Mouse (Mus musculus) natural killer cell, adult 2 months (primary cell): ENCODE measurements at regions not wholly inside any gene's neighbourhood (a gene's known extent, or its start where the extent isn't known, plus 50 kb on each side); places are given as distances from the start of the nearest gene placed in this dataset.
A peak's percentile ranks its signal among the peaks of the same experiment; 100 is the strongest.
"Not testable (repeated sequence)": the region's sequence is repeated elsewhere in the genome, so short reads cannot be mapped to it uniquely, and the experiment has no call there.

Experiments
- DNase-seq, 2 experiments: peaks; one replicate each; pipeline ENCODE4 v3.0.0; 2022; ENCODE audit warnings: low spot score in 2 of 2

DNA sequence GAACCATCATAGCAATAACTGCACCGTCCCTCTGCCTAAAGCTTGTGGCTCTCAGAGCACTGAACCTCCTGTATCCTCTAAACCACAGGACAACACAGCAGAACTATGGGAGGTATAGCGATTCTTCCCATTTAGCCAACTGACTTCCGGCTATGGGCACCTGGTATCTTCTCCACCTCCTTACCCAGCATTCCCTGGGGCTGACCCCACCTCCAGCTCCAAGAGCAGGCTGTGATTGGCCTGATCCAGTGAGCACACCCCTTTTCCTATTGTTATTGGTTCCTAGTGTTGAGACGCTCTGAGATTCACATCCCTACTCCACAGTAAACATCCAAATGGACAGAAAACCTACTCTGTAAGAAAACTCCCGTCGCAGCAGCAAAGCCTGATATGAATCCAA is 236.7 kb downstream of the Prex1 start:
- DNase-seq, result no peak

GRCm38 (mm10) chr2:166475624-166476023 is 238.0 kb downstream of the Prex1 start:
- DNase-seq, result no peak

DNA sequence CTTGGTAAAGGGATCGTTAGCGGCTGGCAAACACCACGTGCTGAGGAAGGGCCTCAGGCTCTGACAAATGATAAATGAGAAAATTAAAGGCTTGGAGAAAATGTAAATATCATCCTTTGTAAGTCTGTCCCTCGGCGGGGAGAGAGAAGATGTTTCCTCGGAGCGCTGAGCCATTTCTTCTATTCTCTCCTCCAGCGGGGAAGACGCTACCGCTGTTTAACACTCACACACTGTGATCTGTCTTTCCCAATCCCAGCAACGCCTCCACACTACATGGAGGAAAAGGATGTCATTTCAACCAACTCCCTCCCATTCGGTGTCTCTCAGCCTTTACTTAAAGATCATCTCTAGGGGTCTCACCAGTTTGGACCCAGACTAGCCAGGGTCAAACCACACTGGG is 239.0 kb downstream of the Prex1 start:
- no peak for DNase-seq

GRCm38 (mm10) chr2:166471257-166471753 is 242.3 kb downstream of the Prex1 start:
- peak in 1 of 2 experiments; percentile 29 for DNase-seq

DNA sequence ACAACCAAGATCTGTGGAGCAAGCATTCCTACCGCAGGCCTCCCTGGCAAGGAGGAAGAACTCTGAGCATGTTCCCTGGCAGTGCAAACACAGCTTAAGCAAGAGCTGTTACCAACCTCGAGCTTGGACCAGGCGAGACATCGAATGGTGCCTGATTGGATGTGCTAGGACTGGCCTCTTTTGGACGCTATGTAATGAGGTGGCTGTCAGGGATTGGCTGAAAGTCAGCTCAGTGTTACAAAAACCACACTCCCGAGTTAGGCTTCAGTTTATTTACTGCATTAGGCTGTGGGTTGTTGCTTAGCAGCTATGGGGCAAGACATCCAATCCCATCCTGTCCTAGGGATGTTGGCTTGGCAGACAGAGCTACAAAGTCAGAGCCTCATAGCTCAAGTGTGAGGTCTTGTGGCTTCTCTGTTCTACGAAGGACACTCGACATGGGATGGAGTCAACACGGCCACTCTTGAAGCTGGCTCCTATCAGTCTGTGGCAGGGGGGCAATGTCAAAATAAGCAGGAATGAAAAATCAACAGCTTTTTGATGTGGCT is 244.5 kb downstream of the Prex1 start:
- peak; percentile 36 to 64 for DNase-seq

DNA sequence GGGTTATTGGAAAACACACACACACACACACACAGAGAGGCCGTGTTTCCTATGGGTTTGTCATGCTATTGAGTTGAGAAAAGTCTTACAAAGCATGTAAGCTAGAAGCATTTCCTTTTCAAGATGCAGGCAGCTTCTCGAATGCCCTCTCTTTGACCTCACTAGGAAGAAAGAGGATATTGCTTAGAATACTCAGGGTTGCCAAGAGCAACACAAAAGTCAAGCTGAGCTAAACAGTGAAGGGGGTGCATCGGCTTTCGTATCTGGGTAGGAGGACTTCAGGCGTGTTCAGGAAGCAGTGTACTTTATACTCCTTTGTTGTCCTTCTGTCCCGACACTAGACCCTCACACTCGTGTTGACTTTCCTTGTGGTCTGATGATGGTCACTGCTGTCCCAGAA is 246.5 kb downstream of the Prex1 start:
- DNase-seq, result peak; percentile 31 to 44

- DNase-seq, result no peak
Observed at GRCm38 (mm10) chr2:166465531-166465930, 248.1 kb downstream of the Prex1 start.

DNA sequence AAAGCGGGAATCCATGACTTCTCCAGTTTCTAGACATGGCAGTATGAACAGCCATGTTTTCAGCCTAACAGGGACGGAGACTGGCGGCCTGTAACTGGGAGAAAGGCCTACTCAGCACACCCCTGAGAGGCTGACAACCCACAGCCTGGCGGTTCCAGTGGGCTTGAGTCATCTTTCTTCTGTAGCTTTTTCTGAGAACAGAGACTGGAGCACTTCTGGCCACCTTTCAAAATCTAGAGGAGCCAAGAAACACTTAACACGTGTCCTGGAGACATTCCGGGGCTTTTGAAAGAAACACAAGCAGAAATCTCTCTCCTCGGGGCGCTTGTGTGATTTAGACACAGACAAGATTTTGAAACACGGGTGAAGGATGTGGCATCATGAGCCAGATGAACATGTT is 250.1 kb downstream of the Prex1 start:
- no peak for DNase-seq

DNA sequence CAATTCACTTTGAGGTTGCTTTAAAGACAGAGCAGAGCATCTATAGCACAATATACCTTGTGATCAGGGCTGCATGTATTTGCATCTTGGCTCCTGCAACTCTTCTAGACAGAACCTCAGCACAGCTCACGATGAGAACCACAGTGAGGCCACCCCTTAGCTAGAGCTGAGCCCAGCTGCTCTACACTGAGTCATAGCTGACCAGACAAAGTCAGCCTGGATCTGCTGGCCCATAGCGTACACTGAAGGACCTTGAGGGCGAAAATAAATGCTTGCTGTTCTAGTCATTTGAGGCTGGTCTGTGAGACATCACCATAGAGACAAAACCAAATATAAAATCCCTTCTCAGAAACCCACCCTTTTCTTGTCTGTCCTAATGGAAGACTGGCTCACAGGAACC is 251.7 kb downstream of the Prex1 start:
- no peak for DNase-seq

- DNase-seq, result no peak
Observed at GRCm38 (mm10) chr2:166461103-166461502, 252.5 kb downstream of the Prex1 start.

GRCm38 (mm10) chr2:166459955-166460354 is 253.7 kb downstream of the Prex1 start:
- peak in 1 of 2 experiments; percentile 25 for DNase-seq

DNA sequence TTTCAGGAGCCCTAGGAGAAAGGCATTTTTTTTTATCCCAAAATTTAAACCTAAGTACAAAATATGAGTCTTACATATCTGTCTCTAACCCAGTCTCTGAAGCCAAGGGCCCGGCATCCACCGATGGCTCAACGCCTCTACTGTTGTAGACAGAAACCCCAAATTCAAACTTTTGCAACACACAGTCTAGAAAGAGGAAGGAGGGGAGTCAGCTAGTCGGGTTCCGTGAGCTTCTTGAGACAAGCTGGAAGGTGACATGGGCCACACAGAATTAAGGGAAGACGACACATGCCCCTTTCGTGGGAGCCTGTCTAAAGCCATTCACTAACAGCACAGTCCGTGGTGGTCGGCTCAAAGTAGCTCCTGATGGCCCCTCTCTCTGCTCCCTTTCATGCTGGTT is 254.7 kb downstream of the Prex1 start:
- DNase-seq, result no peak

- DNase-seq, result peak; percentile 46 to 53
Observed at GRCm38 (mm10) chr2:166457381-166458172, 256.1 kb downstream of the Prex1 start.

DNA sequence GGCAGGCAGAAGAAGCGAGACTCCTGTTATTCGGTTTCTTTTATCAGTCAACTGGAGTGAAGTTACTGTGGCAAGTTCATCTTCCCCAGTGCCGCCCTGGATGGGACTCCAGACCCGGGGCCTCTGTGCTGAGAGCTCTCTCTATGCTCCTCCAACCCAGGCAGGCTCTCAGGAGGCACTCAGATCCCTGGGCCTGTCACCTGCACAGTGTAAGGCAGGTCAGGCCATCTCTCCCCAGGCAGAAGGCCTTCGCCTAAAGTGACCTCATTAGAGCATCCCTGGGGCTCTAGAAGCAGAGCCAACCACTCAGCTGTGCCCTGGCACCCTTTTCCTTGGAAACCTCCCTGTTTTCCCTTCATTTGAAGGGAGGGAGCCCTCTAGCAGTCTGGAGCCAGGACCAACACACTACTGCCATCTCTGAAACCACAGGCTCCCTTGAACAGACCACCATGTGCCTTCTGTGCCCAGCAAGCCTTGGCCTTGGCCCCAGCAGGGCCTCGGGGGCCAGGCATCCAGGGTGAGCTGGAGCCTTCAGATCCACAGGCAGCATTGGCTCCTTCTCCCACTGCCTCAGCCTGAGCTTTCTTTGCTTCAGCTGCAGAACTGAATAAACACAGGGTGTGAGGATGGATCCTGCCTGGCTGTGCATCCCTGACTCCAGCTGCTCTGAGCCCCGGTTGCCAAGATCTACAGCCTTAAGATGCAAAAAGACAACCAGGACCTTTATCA is 259.3 kb downstream of the Prex1 start:
- DNase-seq, result not testable (repeated sequence)

DNA sequence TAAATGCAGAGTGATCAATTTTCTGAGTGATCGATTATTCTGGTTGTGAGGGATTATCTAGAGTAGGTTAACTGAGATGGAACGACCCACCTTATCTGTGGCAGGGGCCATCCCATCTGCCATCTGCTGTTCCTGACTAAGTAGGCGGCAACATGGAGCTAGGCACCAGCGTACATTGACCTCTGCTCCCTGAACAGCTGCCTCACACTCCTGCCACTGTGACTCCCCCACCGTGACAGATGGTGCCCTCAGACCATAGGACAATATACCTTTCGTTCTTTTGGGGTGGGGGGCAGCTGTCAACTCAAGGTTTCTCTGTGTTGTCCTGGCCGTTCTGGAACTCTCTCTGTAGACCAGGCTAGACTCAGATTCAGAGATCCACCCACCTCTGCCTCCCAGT is 262.7 kb downstream of the Prex1 start:
- DNase-seq, result no peak

GRCm38 (mm10) chr2:166450380-166450779 is 263.3 kb downstream of the Prex1 start:
- no peak for DNase-seq

GRCm38 (mm10) chr2:166448724-166449123 is 264.9 kb downstream of the Prex1 start:
- DNase-seq, result peak; percentile 45 to 69

DNA sequence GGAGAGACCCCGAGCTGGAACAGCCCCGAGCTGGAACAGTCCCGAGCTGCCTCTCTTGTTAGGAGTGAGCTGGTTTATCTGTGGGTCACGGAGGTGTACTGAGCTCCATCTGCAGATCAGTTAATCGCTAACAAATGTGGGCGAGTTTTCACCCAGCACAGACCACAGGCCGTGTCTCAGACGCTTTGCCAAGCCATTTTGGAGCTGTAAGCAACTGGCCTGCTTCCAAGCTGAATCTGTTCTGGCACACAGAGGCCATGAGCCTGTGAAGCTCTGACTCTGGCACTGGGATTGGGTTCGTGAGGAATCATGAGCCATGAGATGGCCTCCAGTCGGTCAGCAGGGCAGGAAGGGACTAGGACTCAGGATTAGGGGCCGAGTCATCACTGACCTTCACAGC is 265.5 kb downstream of the Prex1 start:
- peak in 1 of 2 experiments; percentile 24 for DNase-seq

DNA sequence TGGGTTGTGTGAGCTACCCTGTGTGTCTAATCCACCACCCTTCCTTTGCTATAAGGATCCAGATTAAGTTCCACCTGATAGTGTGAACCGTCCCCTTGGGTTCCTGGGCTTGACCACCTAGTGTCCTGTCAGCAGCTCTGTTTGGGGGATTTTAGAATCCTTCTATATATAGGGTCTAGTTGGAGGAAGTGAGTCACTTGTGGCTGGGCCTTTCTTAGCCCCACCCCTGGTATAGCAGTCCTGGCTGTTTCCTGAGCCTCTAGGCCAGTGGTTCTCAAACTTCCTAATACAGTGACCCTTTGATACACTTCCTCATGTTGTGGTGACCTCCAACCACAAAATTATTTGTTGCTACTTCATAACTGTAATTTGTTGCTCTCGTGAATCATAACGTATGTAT is 267.1 kb downstream of the Prex1 start:
- DNase-seq, result peak; percentile 84 to 88

GRCm38 (mm10) chr2:166445824-166446223 is 267.8 kb downstream of the Prex1 start:
- DNase-seq, result peak; percentile 16 to 24

- no peak for DNase-seq
Observed at GRCm38 (mm10) chr2:166442997-166443396, 270.6 kb downstream of the Prex1 start.
